Mouse (Mus musculus): ENCODE results near the gene Kdm5b. TPM values are rescaled to one million over a fixed set of nuclear protein-coding genes. Genes with fewer than 3 reads are reported as not detected.
A peak's percentile ranks its signal among the peaks of the same experiment; 100 is the strongest.

Kdm5b gene
- polyA plus RNA-seq, 1 experiment, result 11.2 TPM

DNA sequence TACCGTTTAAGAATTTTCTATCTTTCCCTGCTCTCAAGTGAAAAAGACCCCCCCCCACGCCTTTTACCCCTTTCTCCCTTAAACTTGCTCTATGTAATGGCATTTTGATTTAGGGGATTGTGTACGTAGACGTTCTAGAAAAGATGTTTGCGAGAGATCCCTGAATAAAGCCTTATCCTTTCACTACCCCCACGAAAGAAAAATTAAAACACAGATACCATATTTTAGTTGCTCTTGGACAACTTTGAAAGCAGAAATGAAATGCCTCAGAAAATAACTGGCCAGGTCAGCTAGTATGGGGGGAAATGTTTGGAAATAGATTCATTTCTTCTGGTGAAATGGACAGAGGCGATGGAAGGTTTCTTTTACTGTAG lies 1.8 kb downstream of the Kdm5b start:
- Histone ChIP-seq H3K4me3 (peak overlapping the region; percentile 49), H3K36me3 (ENCODE audit: control insufficient read depth, insufficient read depth) (no peaks in the 10 kb centered on the region)
- TF ChIP-seq E2F4 (IDR thresholded peaks at IDR 0.05; ENCODE audit: insufficient read depth) (no peak), TCF12 (IDR thresholded peaks at IDR 0.05; ENCODE audit: insufficient read depth, poor library complexity, severe bottlenecking) (no peak), TCF3 (IDR thresholded peaks at IDR 0.05; ENCODE audit: insufficient read length, low read depth) (no peak), MYOD1 (IDR thresholded peaks at IDR 0.05; ENCODE audit: control insufficient read depth in 1 of 3, insufficient read length in 2 of 3, low read depth in 2 of 3) (no peak), MAX (IDR thresholded peaks at IDR 0.05; ENCODE audit: low read depth) (no peak), POLR2AphosphoS2 (IDR thresholded peaks at IDR 0.05; ENCODE audit: insufficient read length, low read depth) (no peak), USF1 (IDR thresholded peaks at IDR 0.05; ENCODE audit: low read depth) (no peak), SRF (IDR thresholded peaks at IDR 0.05; ENCODE audit: control insufficient read depth, insufficient read length, low read depth) (no peak), POLR2A (IDR thresholded peaks at IDR 0.05; ENCODE audit: insufficient read length, low read depth) (no peak), CEBPB (IDR thresholded peaks at IDR 0.05; ENCODE audit: insufficient read depth, poor library complexity, severe bottlenecking) (no peak), REST (IDR thresholded peaks at IDR 0.05; ENCODE audit: insufficient read depth, insufficient read length) (no peak), MYOG (IDR thresholded peaks at IDR 0.05; ENCODE audit: control insufficient read depth in 1 of 3, insufficient read depth in 1 of 3, insufficient read length in 2 of 3, low read depth in 2 of 3) (no peak)

DNA sequence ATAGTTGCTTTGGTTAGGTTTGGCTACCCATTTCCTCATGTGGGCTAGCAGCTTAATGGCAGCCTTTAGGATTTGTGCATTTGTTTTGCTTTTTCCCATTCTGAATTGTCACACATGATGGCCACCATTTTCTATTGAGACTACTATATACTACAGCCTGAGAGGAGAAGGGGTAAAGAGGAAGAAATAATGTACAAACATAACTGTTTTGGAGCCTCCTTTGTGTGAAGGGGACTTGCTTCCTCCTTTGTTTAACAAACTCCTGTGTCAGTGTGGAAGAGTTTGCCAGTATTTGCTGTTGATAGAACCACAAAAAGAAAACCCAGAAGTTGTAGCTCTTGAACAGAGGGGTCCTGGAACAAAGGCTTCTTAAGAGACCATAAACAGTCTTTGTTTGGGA lies 2.5 kb downstream of the Kdm5b start:
- Histone ChIP-seq H3K27me3 (ENCODE audit: control insufficient read depth, insufficient read depth, insufficient read length) (no peaks in the 10 kb centered on the region), H3K4me2 (ENCODE audit: low read depth) (peak overlapping the region; percentile 58), H3K36me3 (ENCODE audit: control insufficient read depth, insufficient read depth) (no peaks in the 10 kb centered on the region), H3K79me2 (ENCODE audit: control insufficient read depth, insufficient read depth) (peaks cover 56% of the 10 kb centered on the region), H3ac (ENCODE audit: control insufficient read depth, insufficient read length) (no peak overlapping the region), H3K4me3 (peak overlapping the region; percentile 49)
- TF ChIP-seq TCF12 (IDR thresholded peaks at IDR 0.05; ENCODE audit: insufficient read depth, poor library complexity, severe bottlenecking) (no peak), E2F4 (IDR thresholded peaks at IDR 0.05; ENCODE audit: insufficient read depth) (no peak), MYOG (IDR thresholded peaks at IDR 0.05; ENCODE audit: control insufficient read depth in 1 of 3, insufficient read depth in 1 of 3, insufficient read length in 2 of 3, low read depth in 2 of 3) (no peak)

More for the DNA sequence above, 1.8 kb downstream of the Kdm5b start:
- Histone ChIP-seq H3K79me2 (ENCODE audit: control insufficient read depth, insufficient read depth) (peaks cover 51% of the 10 kb centered on the region), H3K27me3 (ENCODE audit: control insufficient read depth, insufficient read depth, insufficient read length) (no peaks in the 10 kb centered on the region), H3ac (ENCODE audit: control insufficient read depth, insufficient read length) (peak overlapping the region; percentile 59), H3K4me2 (ENCODE audit: low read depth) (peak overlapping the region; percentile 58)

DNA sequence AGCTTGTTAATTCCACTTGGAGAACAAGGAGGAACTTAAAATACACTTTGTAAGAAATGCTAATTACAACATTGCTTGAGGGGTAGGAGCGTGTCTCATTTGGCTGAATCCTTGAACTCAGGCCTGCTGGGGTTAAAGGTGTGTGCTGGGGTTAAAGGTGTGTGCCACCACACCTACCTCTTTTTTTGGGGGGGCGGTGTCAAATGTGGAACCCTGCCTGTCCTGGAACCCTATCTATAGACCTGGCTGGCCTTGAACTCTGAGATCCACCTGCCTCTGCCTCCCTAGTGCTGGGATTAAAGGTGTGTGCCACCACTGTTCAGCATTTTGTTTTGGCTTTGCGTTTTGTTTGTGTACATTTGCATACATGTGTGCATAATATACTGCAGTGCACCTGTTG lies 3.8 kb downstream of the Kdm5b start:
- no peak overlapping the region for H3K4me3 ChIP-seq
- H3K27me3 ChIP-seq (ENCODE audit: control insufficient read depth, insufficient read depth, insufficient read length), result no peaks in the 10 kb centered on the region
- no peak overlapping the region for H3ac ChIP-seq (ENCODE audit: control insufficient read depth, insufficient read length)
- H3K79me2 ChIP-seq (ENCODE audit: control insufficient read depth, insufficient read depth), result peaks cover 63% of the 10 kb centered on the region
- no peak overlapping the region for H3K4me2 ChIP-seq (ENCODE audit: low read depth)
- H3K36me3 ChIP-seq (ENCODE audit: control insufficient read depth, insufficient read depth), result no peaks in the 10 kb centered on the region
- TF ChIP-seq MYOD1 (IDR thresholded peaks at IDR 0.05; ENCODE audit: control insufficient read depth in 1 of 3, insufficient read length in 2 of 3, low read depth in 2 of 3) (no peak), CEBPB (IDR thresholded peaks at IDR 0.05; ENCODE audit: insufficient read depth, poor library complexity, severe bottlenecking) (no peak), MAX (IDR thresholded peaks at IDR 0.05; ENCODE audit: low read depth) (no peak), TCF12 (IDR thresholded peaks at IDR 0.05; ENCODE audit: insufficient read depth, poor library complexity, severe bottlenecking) (no peak), TCF3 (IDR thresholded peaks at IDR 0.05; ENCODE audit: insufficient read length, low read depth) (no peak), USF1 (IDR thresholded peaks at IDR 0.05; ENCODE audit: low read depth) (no peak), REST (IDR thresholded peaks at IDR 0.05; ENCODE audit: insufficient read depth, insufficient read length) (no peak), SRF (IDR thresholded peaks at IDR 0.05; ENCODE audit: control insufficient read depth, insufficient read length, low read depth) (no peak), POLR2AphosphoS2 (IDR thresholded peaks at IDR 0.05; ENCODE audit: insufficient read length, low read depth) (no peak), MYOG (IDR thresholded peaks at IDR 0.05; ENCODE audit: control insufficient read depth in 1 of 3, insufficient read depth in 1 of 3, insufficient read length in 2 of 3, low read depth in 2 of 3) (no peak), POLR2A (IDR thresholded peaks at IDR 0.05; ENCODE audit: insufficient read length, low read depth) (no peak), E2F4 (IDR thresholded peaks at IDR 0.05; ENCODE audit: insufficient read depth) (no peak)

DNA sequence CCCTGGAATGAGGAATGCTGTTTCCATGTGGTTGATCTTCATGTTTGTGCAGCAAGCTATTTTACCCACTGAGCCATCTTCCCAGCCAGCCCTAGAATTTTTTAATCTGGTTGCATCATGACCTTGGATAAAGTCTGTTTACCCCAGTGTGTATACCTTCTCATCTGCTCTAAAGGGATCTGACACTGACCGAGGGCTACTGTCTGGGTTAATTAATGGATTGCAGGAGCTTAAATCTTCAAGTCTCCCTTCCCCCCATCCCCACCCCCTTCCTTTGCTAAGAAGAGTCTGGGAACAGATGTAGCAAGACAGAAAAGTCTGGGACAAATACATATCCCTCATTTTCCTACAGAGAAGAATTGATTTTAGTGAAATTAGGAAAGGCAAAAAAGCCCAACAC lies 7.5 kb downstream of the Kdm5b start:
- Histone ChIP-seq H3K36me3 (ENCODE audit: control insufficient read depth, insufficient read depth) (no peaks in the 10 kb centered on the region), H3K4me2 (ENCODE audit: low read depth) (no peak overlapping the region), H3ac (ENCODE audit: control insufficient read depth, insufficient read length) (no peak overlapping the region), H3K79me2 (ENCODE audit: control insufficient read depth, insufficient read depth) (peaks cover 81% of the 10 kb centered on the region), H3K4me3 (no peak overlapping the region), H3K27me3 (ENCODE audit: control insufficient read depth, insufficient read depth, insufficient read length) (no peaks in the 10 kb centered on the region)
- TF ChIP-seq USF1 (IDR thresholded peaks at IDR 0.05; ENCODE audit: low read depth) (no peak), TCF3 (IDR thresholded peaks at IDR 0.05; ENCODE audit: insufficient read length, low read depth) (no peak)

DNA sequence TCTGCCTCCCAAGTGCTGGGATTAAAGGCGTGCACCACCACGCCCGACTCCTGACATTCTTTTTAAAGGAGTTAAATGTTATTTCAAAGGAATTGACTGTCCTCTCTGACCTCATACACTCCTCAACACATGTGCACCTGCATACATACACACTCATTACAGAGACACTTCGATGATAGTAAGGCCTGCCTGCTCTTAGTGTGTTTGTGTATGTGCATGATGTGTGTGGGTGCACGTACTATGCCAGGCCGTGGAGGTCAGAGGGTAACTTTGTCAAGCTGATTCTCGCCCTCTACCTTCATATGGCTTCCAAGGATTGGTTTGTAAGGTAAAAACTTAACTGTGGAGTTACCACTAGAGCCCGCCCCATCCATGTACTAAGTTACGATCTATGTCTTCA lies 10.2 kb downstream of the Kdm5b start:
- Histone ChIP-seq H3ac (ENCODE audit: control insufficient read depth, insufficient read length) (no peak overlapping the region), H3K79me2 (ENCODE audit: control insufficient read depth, insufficient read depth) (peaks cover 71% of the 10 kb centered on the region), H3K4me3 (no peak overlapping the region), H3K4me2 (ENCODE audit: low read depth) (no peak overlapping the region), H3K27me3 (ENCODE audit: control insufficient read depth, insufficient read depth, insufficient read length) (no peaks in the 10 kb centered on the region), H3K36me3 (ENCODE audit: control insufficient read depth, insufficient read depth) (no peaks in the 10 kb centered on the region)
- no peak for TF ChIP-seq MYOG (IDR thresholded peaks at IDR 0.05; ENCODE audit: control insufficient read depth in 1 of 3, insufficient read depth in 1 of 3, insufficient read length in 2 of 3, low read depth in 2 of 3)
- no peak for TF ChIP-seq MAX (IDR thresholded peaks at IDR 0.05; ENCODE audit: low read depth)
- TF ChIP-seq CEBPB (IDR thresholded peaks at IDR 0.05; ENCODE audit: insufficient read depth, poor library complexity, severe bottlenecking), result no peak
- no peak for TF ChIP-seq MYOD1 (IDR thresholded peaks at IDR 0.05; ENCODE audit: control insufficient read depth in 1 of 3, insufficient read length in 2 of 3, low read depth in 2 of 3)
- no peak for TF ChIP-seq USF1 (IDR thresholded peaks at IDR 0.05; ENCODE audit: low read depth)
- TF ChIP-seq TCF3 (IDR thresholded peaks at IDR 0.05; ENCODE audit: insufficient read length, low read depth), result no peak
- no peak for TF ChIP-seq TCF12 (IDR thresholded peaks at IDR 0.05; ENCODE audit: insufficient read depth, poor library complexity, severe bottlenecking)
- TF ChIP-seq POLR2AphosphoS2 (IDR thresholded peaks at IDR 0.05; ENCODE audit: insufficient read length, low read depth), result no peak
- TF ChIP-seq E2F4 (IDR thresholded peaks at IDR 0.05; ENCODE audit: insufficient read depth), result no peak
- no peak for TF ChIP-seq REST (IDR thresholded peaks at IDR 0.05; ENCODE audit: insufficient read depth, insufficient read length)
- TF ChIP-seq POLR2A (IDR thresholded peaks at IDR 0.05; ENCODE audit: insufficient read length, low read depth), result no peak
- no peak for TF ChIP-seq SRF (IDR thresholded peaks at IDR 0.05; ENCODE audit: control insufficient read depth, insufficient read length, low read depth)
